Mouse (Mus musculus): ENCODE measurements around the gene B3gat2. TPM values are rescaled to one million over a fixed set of nuclear protein-coding genes. Genes with fewer than 3 reads are reported as not detected.
A peak's percentile ranks its signal among the peaks of the same experiment; 100 is the strongest.

B3gat2 gene
- polyA plus RNA-seq, 1 experiment: not detected

GRCm38 (mm10) chr1:23798306-23798705 is 36.8 kb downstream of the B3gat2 start:
- no peaks in the 10 kb centered on the region for H3K27me3 ChIP-seq (ENCODE audit: control insufficient read depth, insufficient read depth, low read length, poor library complexity, severe bottlenecking)
- TF ChIP-seq EP300 (IDR thresholded peaks at IDR 0.05; ENCODE audit: insufficient read depth, low read depth, low read length) (no peak), POLR2A (IDR thresholded peaks at IDR 0.05; ENCODE audit: insufficient read depth, low read length) (no peak), CTCF (IDR thresholded peaks at IDR 0.05; ENCODE audit: low read depth, low read length) (no peak)

GRCm38 (mm10) chr1:23821615-23822014 is 60.1 kb downstream of the B3gat2 start:
- H3K4me1 ChIP-seq (ENCODE audit: control insufficient read depth, insufficient read depth, low read length): no peaks in the 10 kb centered on the region
- no peak overlapping the region for H3K27ac ChIP-seq (ENCODE audit: insufficient read depth, low read length)
- H3K9ac ChIP-seq (ENCODE audit: low read depth, poor library complexity, severe bottlenecking): no peak overlapping the region
- TF ChIP-seq CTCF (IDR thresholded peaks at IDR 0.05; ENCODE audit: low read depth, low read length): no peak
- TF ChIP-seq EP300 (IDR thresholded peaks at IDR 0.05; ENCODE audit: insufficient read depth, low read depth, low read length): no peak
- TF ChIP-seq POLR2A (IDR thresholded peaks at IDR 0.05; ENCODE audit: insufficient read depth, low read length): no peak
- H3K27me3 ChIP-seq (ENCODE audit: control insufficient read depth, insufficient read depth, low read length, poor library complexity, severe bottlenecking): no peaks in the 10 kb centered on the region
- no peak overlapping the region for H3K4me3 ChIP-seq (ENCODE audit: low read depth, low read length)
- H3K9me3 ChIP-seq (replicated peaks; ENCODE audit: control insufficient read depth, insufficient read depth, low read length, poor library complexity, severe bottlenecking): no peaks in the 10 kb centered on the region
- H3K36me3 ChIP-seq (ENCODE audit: control insufficient read depth, insufficient read depth, low read length, poor library complexity, severe bottlenecking): no peaks in the 10 kb centered on the region

More at GRCm38 (mm10) chr1:23798306-23798705, 36.8 kb downstream of the B3gat2 start:
- Histone ChIP-seq H3K4me3 (ENCODE audit: low read depth, low read length) (no peak overlapping the region), H3K4me1 (ENCODE audit: control insufficient read depth, insufficient read depth, low read length) (no peaks in the 10 kb centered on the region), H3K36me3 (ENCODE audit: control insufficient read depth, insufficient read depth, low read length, poor library complexity, severe bottlenecking) (no peaks in the 10 kb centered on the region), H3K27ac (ENCODE audit: insufficient read depth, low read length) (no peak overlapping the region), H3K9ac (ENCODE audit: low read depth, poor library complexity, severe bottlenecking) (no peak overlapping the region), H3K9me3 (replicated peaks; ENCODE audit: control insufficient read depth, insufficient read depth, low read length, poor library complexity, severe bottlenecking) (peaks cover 6% of the 10 kb centered on the region; the same call in 1 of the 2 replicates)

- Histone ChIP-seq H3K9me3 (replicated peaks; ENCODE audit: control insufficient read depth, insufficient read depth, low read length, poor library complexity, severe bottlenecking) (no peaks in the 10 kb centered on the region), H3K4me3 (ENCODE audit: low read depth, low read length) (no peak overlapping the region), H3K36me3 (ENCODE audit: control insufficient read depth, insufficient read depth, low read length, poor library complexity, severe bottlenecking) (no peaks in the 10 kb centered on the region), H3K27me3 (ENCODE audit: control insufficient read depth, insufficient read depth, low read length, poor library complexity, severe bottlenecking) (no peaks in the 10 kb centered on the region), H3K27ac (ENCODE audit: insufficient read depth, low read length) (no peak overlapping the region), H3K4me1 (ENCODE audit: control insufficient read depth, insufficient read depth, low read length) (no peaks in the 10 kb centered on the region), H3K9ac (ENCODE audit: low read depth, poor library complexity, severe bottlenecking) (no peak overlapping the region)
- TF ChIP-seq CTCF (IDR thresholded peaks at IDR 0.05; ENCODE audit: low read depth, low read length) (peak; percentile 75), POLR2A (IDR thresholded peaks at IDR 0.05; ENCODE audit: insufficient read depth, low read length) (no peak), EP300 (IDR thresholded peaks at IDR 0.05; ENCODE audit: insufficient read depth, low read depth, low read length) (no peak)
Measured at GRCm38 (mm10) chr1:23826887-23827758, 65.6 kb downstream of the B3gat2 start.

- H3K27ac ChIP-seq (ENCODE audit: insufficient read depth, low read length): no peak overlapping the region
- TF ChIP-seq EP300 (IDR thresholded peaks at IDR 0.05; ENCODE audit: insufficient read depth, low read depth, low read length): no peak
- TF ChIP-seq CTCF (IDR thresholded peaks at IDR 0.05; ENCODE audit: low read depth, low read length): no peak
- TF ChIP-seq POLR2A (IDR thresholded peaks at IDR 0.05; ENCODE audit: insufficient read depth, low read length): no peak
- no peaks in the 10 kb centered on the region for H3K4me1 ChIP-seq (ENCODE audit: control insufficient read depth, insufficient read depth, low read length)
- H3K36me3 ChIP-seq (ENCODE audit: control insufficient read depth, insufficient read depth, low read length, poor library complexity, severe bottlenecking): no peaks in the 10 kb centered on the region
- no peaks in the 10 kb centered on the region for H3K27me3 ChIP-seq (ENCODE audit: control insufficient read depth, insufficient read depth, low read length, poor library complexity, severe bottlenecking)
- H3K9me3 ChIP-seq (replicated peaks; ENCODE audit: control insufficient read depth, insufficient read depth, low read length, poor library complexity, severe bottlenecking): no peaks in the 10 kb centered on the region
- H3K9ac ChIP-seq (ENCODE audit: low read depth, poor library complexity, severe bottlenecking): no peak overlapping the region
- H3K4me3 ChIP-seq (ENCODE audit: low read depth, low read length): no peak overlapping the region
Measured at GRCm38 (mm10) chr1:23834246-23834645, 72.7 kb downstream of the B3gat2 start.

GRCm38 (mm10) chr1:23834819-23835218 is 73.3 kb downstream of the B3gat2 start:
- no peaks in the 10 kb centered on the region for H3K36me3 ChIP-seq (ENCODE audit: control insufficient read depth, insufficient read depth, low read length, poor library complexity, severe bottlenecking)
- H3K27ac ChIP-seq (ENCODE audit: insufficient read depth, low read length): no peak overlapping the region
- H3K4me3 ChIP-seq (ENCODE audit: low read depth, low read length): no peak overlapping the region
- H3K9me3 ChIP-seq (replicated peaks; ENCODE audit: control insufficient read depth, insufficient read depth, low read length, poor library complexity, severe bottlenecking): no peaks in the 10 kb centered on the region
- no peaks in the 10 kb centered on the region for H3K27me3 ChIP-seq (ENCODE audit: control insufficient read depth, insufficient read depth, low read length, poor library complexity, severe bottlenecking)
- no peak for TF ChIP-seq POLR2A (IDR thresholded peaks at IDR 0.05; ENCODE audit: insufficient read depth, low read length)
- H3K4me1 ChIP-seq (ENCODE audit: control insufficient read depth, insufficient read depth, low read length): no peaks in the 10 kb centered on the region
- H3K9ac ChIP-seq (ENCODE audit: low read depth, poor library complexity, severe bottlenecking): no peak overlapping the region

GRCm38 (mm10) chr1:23836630-23837029 is 75.1 kb downstream of the B3gat2 start:
- Histone ChIP-seq H3K27ac (ENCODE audit: insufficient read depth, low read length) (no peak overlapping the region), H3K27me3 (ENCODE audit: control insufficient read depth, insufficient read depth, low read length, poor library complexity, severe bottlenecking) (no peaks in the 10 kb centered on the region), H3K9ac (ENCODE audit: low read depth, poor library complexity, severe bottlenecking) (no peak overlapping the region), H3K4me1 (ENCODE audit: control insufficient read depth, insufficient read depth, low read length) (no peaks in the 10 kb centered on the region), H3K36me3 (ENCODE audit: control insufficient read depth, insufficient read depth, low read length, poor library complexity, severe bottlenecking) (no peaks in the 10 kb centered on the region), H3K4me3 (ENCODE audit: low read depth, low read length) (no peak overlapping the region), H3K9me3 (replicated peaks; ENCODE audit: control insufficient read depth, insufficient read depth, low read length, poor library complexity, severe bottlenecking) (no peaks in the 10 kb centered on the region)
- no peak for TF ChIP-seq EP300 (IDR thresholded peaks at IDR 0.05; ENCODE audit: insufficient read depth, low read depth, low read length)
- TF ChIP-seq CTCF (IDR thresholded peaks at IDR 0.05; ENCODE audit: low read depth, low read length): no peak
- TF ChIP-seq POLR2A (IDR thresholded peaks at IDR 0.05; ENCODE audit: insufficient read depth, low read length): no peak

Data from ES-Bruce4 (cell line).